Mouse (Mus musculus) right cerebral cortex, adult 2 months (tissue): ENCODE measurements around the gene Islr.

ENCODE experiments used
- DNase-seq, 2 experiments: peaks; one replicate each; pipeline ENCODE4 v3.0.0; 2021 to 2022; ENCODE audit warnings: low spot score in 2 of 2

Gene Islr

DNA sequence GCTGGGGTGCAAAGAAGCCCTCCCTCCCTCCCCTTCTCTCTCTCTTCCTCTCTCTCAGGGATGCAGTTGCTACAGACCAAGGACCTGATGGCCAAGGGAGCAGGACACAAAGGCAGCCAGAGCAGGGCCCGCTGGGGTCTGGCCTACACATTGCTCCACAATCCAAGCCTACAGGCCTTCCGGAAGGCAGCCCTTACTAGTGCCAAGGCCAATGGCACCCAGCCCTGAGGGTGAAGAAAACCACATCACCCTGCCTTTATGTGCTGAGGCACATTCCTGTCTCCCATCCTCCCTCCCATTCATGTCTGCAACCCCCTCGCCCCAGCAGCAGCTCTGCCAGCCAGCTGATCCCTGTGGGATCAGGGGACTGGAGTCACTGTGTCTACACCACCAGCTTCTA is 51.0 kb downstream of the Islr start:
- DNase-seq, result no peak

DNA sequence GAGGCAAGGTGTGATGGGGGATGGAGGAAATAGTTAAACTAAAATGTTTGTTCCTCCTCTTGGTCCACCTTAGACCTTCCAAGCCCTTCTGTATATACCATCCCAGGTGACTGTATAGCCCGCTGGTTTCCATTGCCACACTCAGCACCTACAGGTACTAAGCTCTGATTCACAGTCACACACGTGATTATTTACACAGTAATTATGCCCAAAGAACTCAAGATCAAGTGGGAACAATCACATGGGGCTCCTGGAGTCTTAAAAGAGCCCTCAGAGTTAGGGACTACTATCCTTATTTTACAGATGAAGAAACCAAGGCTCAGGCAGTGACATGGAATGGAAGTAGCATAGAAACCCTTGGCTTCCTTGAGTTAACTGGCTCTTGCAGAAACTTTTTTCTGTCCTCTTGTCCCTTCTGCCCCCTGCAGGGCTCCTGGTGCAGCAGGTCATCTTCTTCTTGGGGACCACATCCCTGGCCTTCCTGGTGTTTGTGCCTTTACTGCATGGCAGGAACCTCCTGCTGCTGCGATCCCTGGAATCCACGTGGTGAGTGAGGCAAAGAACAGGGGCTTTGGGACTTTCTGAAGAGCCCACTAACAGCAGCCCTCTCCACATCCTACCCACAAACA is 53.3 kb downstream of the Islr start:
- no peak for DNase-seq

DNA sequence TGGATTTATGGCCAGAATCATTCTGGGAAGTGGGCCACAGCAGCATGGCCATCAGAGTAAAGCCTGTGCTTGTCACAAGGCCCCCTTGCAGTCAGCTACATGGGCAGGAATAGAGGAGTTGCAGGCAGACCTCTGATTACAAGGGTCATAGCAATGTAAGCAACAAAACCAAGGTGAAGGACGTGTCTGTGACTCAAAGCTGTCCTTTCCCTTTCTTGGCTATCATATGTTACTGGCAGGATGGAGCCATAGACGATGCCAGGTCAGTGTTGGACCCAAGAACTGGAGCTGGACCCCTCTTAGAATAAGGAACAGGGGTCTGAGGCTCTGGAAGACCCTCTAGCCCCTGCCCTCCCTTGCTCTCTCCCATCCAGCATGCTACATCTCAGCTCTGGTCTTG is 55.3 kb downstream of the Islr start:
- no peak for DNase-seq

DNA sequence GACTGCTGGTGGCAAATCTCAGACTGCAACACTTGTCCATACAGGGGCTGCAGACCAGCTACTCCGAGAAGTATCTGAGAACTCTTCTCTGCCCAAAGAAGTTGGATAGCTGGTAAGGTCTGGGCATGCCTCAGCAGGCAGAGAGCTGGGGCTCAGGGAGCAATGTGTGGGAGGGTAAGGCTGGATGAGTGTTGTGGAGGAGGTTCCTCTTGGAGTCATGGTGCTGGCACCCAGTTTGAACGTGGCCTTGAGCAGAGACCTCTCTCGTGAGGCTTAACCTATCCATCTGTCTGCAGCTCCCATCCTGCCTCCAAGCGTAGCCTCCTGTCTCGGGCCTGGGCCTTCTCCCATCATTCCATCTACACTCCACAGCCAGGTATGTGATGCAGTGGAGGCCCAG is 58.7 kb downstream of the Islr start:
- DNase-seq, result no peak

DNA sequence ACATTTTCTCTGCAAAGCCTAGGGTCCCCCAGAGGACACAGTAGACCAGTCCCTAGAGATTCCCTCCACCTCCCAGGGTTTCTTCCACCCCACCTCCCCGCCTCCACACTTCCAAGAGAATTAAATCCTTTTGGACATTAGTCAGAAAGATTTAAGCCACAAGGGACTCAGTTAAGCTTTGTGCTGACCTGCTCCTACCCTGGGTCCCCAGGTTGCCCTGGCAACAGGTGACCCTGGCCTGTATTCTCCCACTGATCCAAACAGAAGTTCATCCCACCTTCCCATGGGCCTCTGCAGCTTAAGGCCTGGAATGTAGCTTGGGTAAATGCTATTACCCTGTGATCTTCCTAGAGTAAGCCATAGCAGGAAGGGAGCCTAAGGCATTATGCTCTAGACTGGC is 59.4 kb downstream of the Islr start:
- no peak for DNase-seq

DNA sequence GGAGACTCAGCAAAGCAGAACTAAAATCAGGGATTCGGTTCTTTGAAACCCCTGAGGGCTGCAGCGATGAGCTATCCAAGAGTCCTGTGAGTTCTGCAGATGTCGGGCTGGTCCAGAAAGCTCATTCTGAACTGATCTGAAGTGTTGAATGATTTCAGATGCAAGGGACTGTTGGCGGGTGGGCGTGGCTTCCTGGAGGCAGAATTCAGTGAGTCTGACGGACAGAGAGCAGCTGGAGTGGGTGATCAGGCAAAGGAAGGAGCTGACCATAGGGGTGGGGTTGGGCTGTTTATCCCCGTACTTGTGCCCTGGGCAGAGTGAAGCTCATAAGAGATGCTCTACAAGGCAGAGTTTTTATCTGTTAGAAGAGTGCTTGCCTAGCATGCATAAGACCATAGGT is 60.7 kb downstream of the Islr start:
- no peak for DNase-seq

DNA sequence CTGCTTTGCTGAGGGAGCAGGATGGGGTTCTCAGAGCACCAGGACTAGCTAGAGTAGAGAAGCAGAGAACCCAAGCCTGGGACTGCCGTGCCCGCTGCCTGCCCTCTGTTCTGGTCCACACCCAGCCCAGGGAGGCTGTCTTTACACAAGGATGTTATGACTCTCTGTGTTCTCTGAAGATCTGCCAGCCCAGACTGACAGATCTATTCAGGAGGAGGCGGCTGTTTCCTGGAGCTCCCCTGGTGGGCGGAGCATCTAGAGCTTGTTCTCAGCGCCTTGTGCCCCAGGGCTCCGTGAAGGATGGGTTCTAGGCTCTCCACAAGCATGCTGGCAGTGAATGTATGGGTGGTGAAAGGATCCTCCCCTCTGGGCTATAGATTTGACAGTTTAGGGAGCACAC is 64.2 kb downstream of the Islr start:
- peak; percentile 43 to 44 for DNase-seq

DNA sequence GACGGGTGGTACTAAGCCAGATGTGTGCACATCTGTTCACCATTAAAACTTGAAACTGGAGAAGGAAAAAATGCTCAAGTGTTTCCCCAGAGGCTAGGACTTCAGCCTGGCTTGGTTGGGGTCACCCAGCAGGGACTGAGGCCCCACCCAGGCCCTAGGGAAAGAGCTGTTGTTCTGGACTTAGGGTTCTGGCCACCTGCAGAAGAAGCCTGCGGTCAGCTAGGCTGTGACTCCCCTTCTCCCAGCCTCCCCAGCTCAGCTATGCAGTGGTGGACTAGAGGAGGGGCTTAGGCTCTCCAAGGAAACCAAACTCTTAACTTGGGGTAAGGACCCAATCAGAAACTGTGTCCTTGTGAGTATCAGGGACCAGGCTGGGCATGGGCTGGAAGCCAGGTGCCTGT is 68.2 kb downstream of the Islr start:
- DNase-seq, result no peak

DNA sequence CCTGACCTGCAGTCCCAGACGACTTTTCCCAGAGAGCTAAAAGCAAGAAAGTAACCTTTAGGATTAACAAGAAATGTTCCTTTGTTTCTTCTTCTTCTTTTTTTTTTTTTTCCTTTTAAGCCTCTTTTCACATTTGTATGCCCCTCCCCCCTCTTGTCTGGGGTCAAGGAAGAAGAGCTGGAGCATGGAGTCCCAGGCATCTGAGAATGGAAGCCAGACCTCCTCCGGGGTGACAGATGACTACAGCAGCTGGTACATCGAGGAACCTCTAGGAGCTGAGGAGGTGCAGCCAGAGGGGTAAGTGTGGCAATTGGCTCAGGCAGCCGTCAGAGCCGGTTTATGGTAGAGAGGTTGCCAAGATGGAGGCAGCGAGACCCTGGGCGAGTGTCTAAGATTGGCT is 69.2 kb downstream of the Islr start:
- no peak for DNase-seq

DNA sequence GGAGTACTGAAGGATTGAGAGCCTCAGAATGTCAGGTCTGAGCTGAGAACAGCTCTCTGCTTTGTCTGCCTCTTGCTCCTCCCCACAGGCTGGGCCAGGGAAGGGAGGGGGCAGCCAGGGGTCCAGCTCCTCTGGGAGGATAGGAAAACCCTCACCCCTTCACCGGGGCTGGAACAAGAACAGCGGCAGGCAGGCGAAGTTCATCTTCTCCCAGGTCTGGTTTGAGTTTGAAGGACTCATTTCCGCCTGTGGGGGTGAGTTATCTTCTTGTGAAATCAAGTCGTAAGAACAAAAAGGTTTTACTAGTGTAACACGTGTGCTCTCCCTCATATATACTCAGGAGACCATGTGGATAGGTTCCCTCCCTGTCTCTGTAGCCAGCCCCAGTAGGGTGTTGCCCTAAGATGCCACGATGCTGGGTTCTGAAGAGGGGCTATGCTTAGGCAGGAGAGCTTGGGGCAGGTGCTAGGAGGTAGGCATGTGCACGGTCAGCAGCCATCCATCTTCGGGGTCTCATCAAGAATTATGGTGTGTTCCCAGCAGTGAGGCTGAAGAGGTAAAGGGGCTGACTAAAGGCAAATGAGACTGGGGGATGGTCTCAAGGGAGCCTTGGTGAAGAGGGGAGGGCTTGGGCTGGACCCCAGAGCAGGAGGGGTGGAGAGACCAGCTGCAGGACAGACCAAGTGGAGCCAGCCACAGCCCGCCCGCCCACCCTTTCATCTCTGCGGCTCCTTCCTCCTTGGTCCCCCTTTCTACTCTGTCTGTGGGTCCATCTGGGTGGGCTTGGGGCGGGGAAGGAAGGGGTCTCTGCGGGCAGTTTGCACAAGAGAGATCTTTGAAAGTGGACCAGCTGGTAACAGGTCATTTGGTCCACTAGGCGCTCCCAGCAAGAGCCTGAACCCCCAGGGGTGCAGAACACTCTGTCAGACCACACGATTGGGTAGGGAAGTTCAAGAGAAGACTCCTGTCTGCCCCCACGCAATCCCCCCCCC is 69.9 kb downstream of the Islr start:
- no peak for DNase-seq

DNA sequence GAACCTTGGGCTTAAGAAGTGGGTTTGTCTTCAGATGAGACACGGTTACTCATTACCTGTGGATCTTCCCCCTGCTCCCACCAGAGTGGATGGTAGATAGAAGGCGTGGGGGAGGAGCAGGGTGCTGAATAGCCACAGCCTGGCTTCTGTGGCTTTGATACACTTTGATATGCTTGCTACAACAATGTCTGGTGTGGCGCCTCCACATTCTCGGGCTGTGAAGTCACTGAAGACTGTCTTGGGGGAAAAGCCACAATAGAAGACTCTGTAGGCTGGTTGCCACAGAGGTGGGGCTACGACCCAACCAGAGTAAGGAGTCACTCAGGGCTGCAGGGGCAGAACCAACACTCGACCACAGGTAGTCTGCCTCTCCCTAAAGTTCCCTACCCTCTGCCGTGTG is 72.4 kb downstream of the Islr start:
- DNase-seq, result no peak

DNA sequence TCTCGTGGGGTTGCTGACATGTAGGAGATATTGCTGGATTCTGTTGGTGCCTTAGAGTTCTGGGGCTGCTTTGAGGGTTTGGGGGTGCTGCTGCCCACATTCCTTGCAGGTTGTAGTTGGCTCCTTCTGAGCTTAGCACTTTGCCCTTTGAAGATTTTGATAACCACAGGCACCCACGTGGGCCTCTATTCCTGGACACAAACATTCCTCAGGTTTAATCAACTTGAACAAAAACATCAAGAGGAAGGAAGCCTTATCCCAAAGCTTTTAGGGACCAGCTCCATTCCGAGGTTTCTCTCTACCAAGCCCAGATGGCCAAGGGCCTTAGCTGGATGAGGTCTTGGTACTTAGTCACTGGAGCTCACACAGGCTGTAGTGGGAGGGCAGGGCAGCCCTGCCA is 73.2 kb downstream of the Islr start:
- no peak for DNase-seq

DNA sequence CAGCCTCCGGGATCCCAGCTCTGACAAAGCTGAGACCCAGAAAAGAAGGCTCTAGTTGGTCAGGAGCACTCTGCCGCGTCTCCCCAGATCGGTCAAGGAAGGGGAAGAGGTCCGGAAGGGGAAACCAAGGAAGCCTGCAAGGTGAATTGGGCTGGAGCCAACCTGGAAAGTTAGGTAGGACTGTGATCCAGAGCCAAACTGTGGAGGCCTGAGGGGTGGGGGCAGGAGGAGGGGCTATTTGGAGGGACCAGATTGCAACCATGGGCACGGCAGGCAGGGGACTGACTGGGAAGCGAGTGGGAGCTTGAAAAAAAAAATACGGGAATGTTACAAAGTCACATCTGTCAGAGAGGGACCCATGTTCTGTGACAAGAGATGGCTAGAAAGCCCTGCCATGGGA is 74.6 kb downstream of the Islr start:
- no peak for DNase-seq

DNA sequence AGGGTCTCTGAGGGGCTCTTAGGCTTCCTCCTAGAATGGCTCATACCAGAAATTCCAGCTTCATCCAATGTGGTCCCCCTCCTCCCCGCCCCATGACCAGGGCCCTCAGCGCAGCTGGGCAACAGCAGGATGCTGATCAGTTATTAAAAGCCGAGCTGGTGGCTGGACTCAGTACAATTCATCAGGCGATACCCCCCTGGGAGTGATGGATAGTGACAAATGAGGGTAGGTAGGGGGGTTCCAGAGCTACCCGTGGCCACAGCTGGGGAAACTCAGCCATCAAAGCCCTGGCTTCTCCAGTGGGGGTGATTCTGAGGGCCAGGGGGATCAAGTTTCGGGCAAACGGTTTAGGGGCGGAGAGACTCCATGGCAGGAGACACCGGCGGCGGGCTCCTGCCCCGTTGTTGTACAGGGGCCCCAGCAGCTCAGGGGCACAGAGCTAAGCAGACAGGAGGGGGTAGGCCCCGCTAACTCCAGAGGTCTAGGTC is 75.1 kb downstream of the Islr start:
- DNase-seq, result no peak

DNA sequence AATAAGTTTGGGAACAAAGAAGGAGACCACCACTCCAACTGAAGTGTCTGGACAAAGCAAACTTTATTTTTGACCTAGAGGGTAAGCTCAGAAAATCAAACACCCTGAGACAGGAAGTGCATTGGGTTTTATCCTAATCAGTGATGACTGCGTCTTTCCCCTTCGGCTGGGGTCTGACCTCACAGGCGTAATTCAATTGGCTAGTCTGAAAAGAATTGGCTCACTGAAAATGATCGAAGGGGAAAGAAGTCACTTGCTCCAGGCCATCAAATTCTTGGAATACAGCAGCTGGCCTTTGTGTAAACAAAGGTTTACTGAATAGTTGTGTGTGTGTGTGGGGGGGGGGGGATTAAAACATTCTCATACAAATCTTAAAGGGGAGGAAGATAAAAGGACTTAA is 78.3 kb downstream of the Islr start:
- no peak for DNase-seq

DNA sequence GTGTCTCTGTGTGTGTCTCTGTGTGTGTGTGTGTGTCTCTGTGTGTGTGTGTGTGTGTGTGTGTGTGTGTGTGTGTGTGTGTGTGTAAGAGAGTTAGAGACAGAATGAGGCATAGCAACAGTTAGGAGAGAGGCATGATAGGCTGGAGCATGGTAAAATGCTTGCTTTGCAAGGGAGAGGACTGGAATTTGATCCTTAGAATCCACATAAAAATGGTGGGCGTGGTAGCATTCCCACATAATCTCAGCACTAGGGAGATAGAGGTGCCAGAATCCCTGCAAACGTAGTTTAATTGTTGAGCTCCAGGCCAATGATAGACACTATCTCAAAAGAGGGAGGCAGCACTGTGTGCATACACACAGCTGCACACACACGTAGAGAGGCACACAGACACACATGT is 79.0 kb downstream of the Islr start:
- no peak for DNase-seq

DNA sequence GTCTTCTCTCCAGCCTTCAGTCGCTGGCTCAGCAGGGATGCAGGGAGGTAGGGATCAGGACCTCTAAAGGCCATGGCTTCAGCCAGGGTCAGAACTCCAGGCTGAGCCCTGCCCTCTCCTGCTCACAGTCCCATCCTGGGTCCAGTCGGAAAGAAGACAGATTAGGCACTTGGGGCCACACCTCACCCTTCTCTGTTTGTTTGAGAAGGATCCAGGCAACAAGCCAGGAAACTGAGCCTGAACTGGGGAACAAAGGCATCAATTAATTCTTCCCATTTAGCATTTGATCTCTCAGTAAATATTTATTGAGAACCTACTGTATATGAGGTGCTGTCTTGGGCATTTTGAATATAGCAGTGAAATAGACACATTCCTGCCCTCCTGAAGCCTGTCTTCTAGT is 85.4 kb downstream of the Islr start, which contains the start of gene Ccdc33:
Gene Ccdc33, minus strand, starts transcription at position 153 of the 400 bp plus-strand sequence.
- no peak for DNase-seq

DNA sequence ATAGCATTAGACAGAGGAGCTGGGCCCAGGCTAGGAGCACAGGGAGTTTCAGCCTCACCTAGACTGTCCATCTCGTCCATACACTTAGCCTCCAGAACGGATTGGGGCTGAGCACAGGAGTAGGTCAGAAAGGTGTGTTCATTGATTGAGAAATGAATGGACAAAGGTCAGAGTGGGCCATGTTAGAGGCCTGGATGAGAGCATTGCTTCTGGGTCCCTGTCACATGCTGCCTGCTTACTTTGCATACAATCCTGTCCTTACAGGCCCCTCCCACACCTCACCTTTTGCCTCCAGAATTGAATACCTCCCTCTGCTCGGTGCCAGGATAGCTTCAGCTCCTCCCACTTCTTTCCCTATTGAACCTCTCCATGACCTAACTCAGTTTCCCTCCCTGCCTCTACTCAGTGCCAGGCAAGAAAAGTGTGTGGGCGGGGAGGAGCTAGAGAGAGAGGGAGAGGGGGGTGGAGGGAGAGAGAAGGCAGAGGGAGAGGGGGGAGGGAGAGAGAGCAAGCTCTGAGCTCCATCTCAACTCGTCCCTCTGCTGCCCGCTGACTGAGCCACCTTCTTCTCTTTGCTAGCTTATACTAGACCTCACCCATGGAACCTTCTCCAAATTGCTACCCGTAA is 88.0 kb downstream of the Islr start:
- DNase-seq, result peak in 1 of 2 experiments; percentile 35

DNA sequence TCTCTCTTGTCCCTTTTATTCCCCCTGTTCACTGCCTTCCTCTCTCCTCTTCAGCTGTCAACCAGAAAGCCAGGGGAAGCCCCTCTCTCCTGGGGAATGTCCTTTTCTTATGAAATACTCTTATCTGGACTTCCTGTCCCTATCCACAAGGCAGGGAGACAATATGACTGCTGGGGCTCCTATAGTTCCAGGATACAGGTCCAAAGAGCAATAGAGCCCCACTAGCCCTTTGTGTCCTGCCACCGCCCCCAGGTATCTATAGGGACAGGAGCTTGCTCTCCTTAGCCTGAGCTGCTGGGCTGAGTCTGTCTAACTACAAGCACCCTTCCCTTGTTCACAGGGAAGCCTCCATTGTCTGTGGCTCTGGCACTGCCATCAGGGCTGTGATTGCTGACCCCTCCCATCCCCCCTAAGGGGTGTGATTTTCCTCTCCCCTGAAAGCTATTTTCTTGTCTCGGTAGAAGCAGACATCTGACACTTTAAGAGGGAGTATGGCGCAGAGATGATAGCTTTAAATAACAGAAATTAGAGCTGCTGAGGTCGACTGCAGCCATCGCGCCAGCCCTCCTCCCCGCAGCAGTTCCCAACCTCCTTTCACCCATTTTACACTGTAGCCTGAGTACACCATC is 88.7 kb downstream of the Islr start:
- no peak for DNase-seq

DNA sequence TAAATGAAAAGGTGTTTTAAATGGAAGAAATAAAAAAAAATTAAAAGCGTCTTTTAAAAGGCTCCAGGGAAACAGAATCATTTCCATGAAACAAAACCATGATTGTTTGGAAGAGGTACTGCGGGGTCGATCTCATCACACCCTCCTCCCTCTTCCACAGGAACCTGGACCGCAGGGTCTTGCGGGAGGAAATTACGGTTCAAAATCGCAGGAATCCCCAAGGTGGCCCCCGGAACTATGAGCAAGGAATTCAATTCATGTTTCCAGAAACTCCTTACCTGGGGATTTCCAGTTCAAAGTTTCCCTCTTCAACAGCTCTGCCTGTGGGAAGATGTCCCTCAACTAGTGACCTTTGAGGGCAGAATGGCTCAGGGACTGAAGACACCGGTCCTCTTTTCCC is 90.1 kb downstream of the Islr start:
- no peak for DNase-seq

DNA sequence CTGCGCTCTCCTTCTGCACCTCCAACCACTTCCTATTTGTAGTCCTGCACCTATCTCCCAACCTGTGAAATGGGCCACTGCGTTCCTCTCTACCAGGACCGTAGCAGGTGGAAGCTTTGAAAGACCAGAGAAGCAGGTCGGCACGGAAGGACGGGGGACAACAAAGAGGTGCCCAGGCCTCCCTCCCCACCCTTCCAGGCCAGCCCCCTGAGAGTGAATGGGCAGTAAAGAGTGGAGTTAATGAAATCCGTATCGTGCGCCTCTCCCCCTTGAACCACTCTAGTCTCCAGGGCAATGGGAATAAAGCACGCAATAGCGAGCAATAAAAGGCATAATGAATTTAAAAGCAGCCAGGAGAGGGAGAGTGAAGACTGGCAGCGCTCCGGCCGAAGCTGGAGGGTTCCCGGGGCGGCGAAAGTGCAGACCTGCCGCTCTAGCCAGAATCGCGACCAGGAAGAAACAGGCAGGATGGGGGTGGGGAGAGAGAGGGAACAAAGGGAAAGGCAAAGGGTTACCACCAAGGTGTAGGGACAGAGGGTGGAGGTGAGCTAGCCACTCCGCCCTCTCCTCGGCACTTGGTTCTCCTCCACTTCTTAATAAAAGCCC is 90.7 kb downstream of the Islr start:
- DNase-seq, result peak in 1 of 2 experiments; percentile 19

DNA sequence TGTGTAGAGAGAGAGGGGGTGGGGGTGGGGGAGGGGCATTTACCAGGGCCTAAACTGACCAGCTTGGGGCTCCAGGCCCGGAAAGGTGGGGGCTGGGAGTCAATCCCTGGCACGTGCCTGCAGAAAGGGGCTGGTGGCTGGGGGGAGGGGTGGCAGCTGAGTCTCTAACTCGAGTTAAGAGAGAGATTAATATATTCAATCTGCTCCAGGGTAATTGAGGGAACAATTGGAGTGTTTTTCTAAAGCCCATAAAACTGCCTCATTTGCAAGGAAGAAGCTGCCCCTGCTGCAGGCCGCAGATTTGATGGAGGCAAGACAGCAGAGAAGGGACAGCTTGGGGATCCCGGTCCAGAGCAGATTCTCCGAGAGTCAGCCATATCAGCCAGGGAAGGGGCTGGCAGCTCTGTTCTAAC is 91.2 kb downstream of the Islr start:
- peak in 1 of 2 experiments; percentile 15 for DNase-seq
